Mouse (Mus musculus): ENCODE measurements around the gene Arhgap21. TPM values are rescaled to one million over a fixed set of nuclear protein-coding genes. Genes with fewer than 3 reads are reported as not detected.
A peak's percentile ranks its signal among the peaks of the same experiment; 100 is the strongest.
"Not testable (repeated sequence)": the region's sequence is repeated elsewhere in the genome, so short reads cannot be mapped to it uniquely, and the experiment has no call there.

The Arhgap21 gene
- polyA plus RNA-seq, 1 experiment from 2014 or later, result 27.4 TPM

DNA sequence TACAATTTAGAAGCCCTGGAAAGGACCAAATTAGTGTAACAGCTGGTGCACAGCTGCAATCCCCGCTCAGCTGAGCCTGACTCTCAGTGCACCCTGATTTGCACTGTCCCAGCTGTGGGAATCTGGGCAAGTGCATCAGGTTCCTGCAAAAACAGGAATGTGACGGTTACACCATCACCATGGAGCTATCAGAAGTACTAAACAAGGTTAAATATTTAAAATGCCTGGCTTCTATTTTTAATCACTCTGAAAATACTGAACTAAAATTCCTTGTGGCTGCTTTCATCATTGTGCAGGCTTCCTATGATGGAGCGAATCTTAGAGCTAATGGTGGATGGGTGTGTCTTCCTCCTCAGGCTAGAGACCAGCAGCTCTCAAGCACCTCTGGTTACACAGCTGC is 29.3 kb downstream of the Arhgap21 start:
- Histone ChIP-seq H3K27ac (replicated peaks in 1 of 2; ENCODE audit: control insufficient read depth in 1 of 2, insufficient read depth in 1 of 2, low read depth in 2 of 2, low read length in 2 of 2) (peak overlapping the region; percentile 78 to 90), H3K4me1 (ENCODE audit: control insufficient read depth in 2 of 2, insufficient read depth in 2 of 2, low read length in 2 of 2) (peaks cover 46 to 89% of the 10 kb centered on the region in 2 experiments), H3K9me3 (ENCODE audit: control insufficient read depth, low read length) (no peaks in the 10 kb centered on the region), H3K4me3 (ENCODE audit: control insufficient read depth in 1 of 2, insufficient read depth in 1 of 2, low read depth in 1 of 2, low read length in 2 of 2) (no peak overlapping the region), H3K9ac (ENCODE audit: low read length) (peak overlapping the region; percentile 44), H3K4me2 (ENCODE audit: low read length) (peak overlapping the region; percentile 41), H3K27me3 (ENCODE audit: control insufficient read depth, insufficient read depth, low read length) (no peaks in the 10 kb centered on the region), H3K36me3 (ENCODE audit: control insufficient read depth, insufficient read depth, low read length) (no peaks in the 10 kb centered on the region)
- 29% methylated on average over 3 of the region's 3 CpGs for WGBS
- ATAC-seq (ENCODE audit: insufficient number of reproducible peaks, insufficient read depth, low FRiP score, low read depth), result no peak

DNA sequence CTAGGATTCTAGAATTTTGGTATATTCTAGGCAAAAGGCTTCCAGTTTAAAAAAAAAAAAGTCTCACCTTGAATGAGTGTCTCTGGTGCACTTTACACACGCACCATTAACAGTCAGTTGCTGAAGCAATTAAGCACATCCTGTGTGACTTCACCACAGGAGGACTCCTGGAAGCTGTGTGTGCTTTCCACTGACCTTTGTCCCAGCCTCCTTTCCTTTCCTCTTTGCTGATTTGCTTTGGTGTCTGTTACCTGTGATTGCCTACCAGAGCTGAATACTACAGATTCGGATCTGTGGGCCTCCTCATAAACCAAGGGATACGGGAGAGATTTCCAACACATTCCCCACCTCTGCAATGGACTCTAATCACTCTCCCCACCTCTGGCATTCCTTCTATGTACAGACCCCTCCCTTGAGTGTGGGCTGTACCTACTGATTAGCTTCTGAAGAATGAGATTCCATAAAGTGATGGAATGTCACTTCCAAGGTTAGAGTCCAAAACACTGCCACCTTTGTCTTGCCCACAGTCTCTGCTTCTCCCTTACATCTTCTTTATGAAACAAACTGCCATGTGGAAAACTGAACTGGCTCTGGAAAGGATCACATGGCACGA is 32.0 kb downstream of the Arhgap21 start:
- ATAC-seq (ENCODE audit: insufficient number of reproducible peaks, insufficient read depth, low FRiP score, low read depth), result no peak
- peaks cover 35 to 78% of the 10 kb centered on the region in 2 experiments for H3K4me1 ChIP-seq (ENCODE audit: control insufficient read depth in 2 of 2, insufficient read depth in 2 of 2, low read length in 2 of 2)
- H3K4me3 ChIP-seq (ENCODE audit: control insufficient read depth in 1 of 2, insufficient read depth in 1 of 2, low read depth in 1 of 2, low read length in 2 of 2), result no peak overlapping the region
- H3K9ac ChIP-seq (ENCODE audit: low read length), result no peak overlapping the region
- no peaks in the 10 kb centered on the region for H3K9me3 ChIP-seq (ENCODE audit: control insufficient read depth, low read length)
- H3K27me3 ChIP-seq (ENCODE audit: control insufficient read depth, insufficient read depth, low read length), result no peaks in the 10 kb centered on the region
- 28% methylated on average over 4 of the region's 4 CpGs for WGBS
- H3K4me2 ChIP-seq (ENCODE audit: low read length), result no peak overlapping the region
- H3K36me3 ChIP-seq (ENCODE audit: control insufficient read depth, insufficient read depth, low read length), result no peaks in the 10 kb centered on the region
- H3K27ac ChIP-seq (replicated peaks in 1 of 2; ENCODE audit: control insufficient read depth in 1 of 2, insufficient read depth in 1 of 2, low read depth in 2 of 2, low read length in 2 of 2), result peak overlapping the region; percentile 60 to 90

DNA sequence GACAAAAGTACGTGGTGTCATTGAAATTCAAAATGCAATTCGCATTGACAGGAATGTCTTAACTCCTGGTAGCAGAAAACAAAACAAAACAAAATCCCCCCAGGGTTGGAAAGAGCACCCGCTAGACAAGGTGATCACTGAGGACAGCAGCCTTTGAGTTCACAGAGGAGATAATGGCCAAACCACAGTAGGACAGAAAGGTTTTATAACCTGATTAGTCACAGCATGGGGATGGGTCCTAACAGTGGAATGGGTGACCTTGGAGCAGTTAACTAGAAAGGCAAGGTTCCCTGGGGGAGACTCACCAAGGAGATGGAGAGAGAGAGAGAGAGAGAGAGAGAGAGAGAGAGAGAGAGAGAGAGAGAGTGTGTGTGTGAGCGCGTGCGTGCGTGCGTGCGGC is 34.3 kb downstream of the Arhgap21 start:
- WGBS, result 70% methylated on average over 9 of the region's 9 CpGs
- Histone ChIP-seq H3K4me3 (ENCODE audit: control insufficient read depth in 1 of 2, insufficient read depth in 1 of 2, low read depth in 1 of 2, low read length in 2 of 2) (no peak overlapping the region), H3K27me3 (ENCODE audit: control insufficient read depth, insufficient read depth, low read length) (no peaks in the 10 kb centered on the region), H3K9ac (ENCODE audit: low read length) (no peak overlapping the region), H3K9me3 (ENCODE audit: control insufficient read depth, low read length) (no peaks in the 10 kb centered on the region), H3K4me2 (ENCODE audit: low read length) (no peak overlapping the region), H3K4me1 (ENCODE audit: control insufficient read depth in 2 of 2, insufficient read depth in 2 of 2, low read length in 2 of 2) (peaks cover 27 to 70% of the 10 kb centered on the region in 2 experiments), H3K36me3 (ENCODE audit: control insufficient read depth, insufficient read depth, low read length) (no peaks in the 10 kb centered on the region), H3K27ac (replicated peaks in 1 of 2; ENCODE audit: control insufficient read depth in 1 of 2, insufficient read depth in 1 of 2, low read depth in 2 of 2, low read length in 2 of 2) (no peak overlapping the region)
- no peak for ATAC-seq (ENCODE audit: insufficient number of reproducible peaks, insufficient read depth, low FRiP score, low read depth)

DNA sequence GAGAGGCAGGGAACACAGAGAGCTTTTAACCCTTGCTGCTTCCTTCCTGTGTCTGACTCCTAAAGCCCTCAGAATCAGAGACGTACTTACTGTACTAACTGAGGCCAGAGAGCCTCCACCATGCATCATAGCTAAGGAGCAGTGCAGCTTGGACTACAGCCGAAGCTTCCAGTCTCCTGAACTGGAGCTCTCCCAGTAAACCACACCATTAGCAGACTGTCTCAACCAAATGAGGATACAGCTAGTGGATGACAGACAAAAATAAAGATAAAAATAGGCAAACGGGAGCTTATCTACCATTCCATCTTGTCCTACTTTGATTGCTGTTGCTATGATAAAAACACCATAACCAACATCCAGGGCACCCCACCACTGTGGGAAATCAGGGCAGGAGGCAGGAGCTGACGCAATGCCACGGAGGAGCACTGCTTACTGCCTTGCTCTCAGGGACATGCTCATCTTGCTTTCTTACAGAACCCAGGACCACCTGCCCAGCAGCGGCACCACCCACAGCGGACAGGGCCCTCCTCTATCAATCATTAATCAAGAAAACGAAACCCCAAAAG is 35.9 kb downstream of the Arhgap21 start:
- H3K9me3 ChIP-seq (ENCODE audit: control insufficient read depth, low read length), result no peaks in the 10 kb centered on the region
- H3K4me1 ChIP-seq (ENCODE audit: control insufficient read depth in 2 of 2, insufficient read depth in 2 of 2, low read length in 2 of 2), result peaks cover 20 to 60% of the 10 kb centered on the region in 2 experiments
- no peak overlapping the region for H3K4me3 ChIP-seq (ENCODE audit: control insufficient read depth in 1 of 2, insufficient read depth in 1 of 2, low read depth in 1 of 2, low read length in 2 of 2)
- WGBS, result 74% methylated on average over 8 of the region's 8 CpGs
- no peak overlapping the region for H3K4me2 ChIP-seq (ENCODE audit: low read length)
- H3K27ac ChIP-seq (replicated peaks in 1 of 2; ENCODE audit: control insufficient read depth in 1 of 2, insufficient read depth in 1 of 2, low read depth in 2 of 2, low read length in 2 of 2), result no peak overlapping the region
- H3K9ac ChIP-seq (ENCODE audit: low read length), result no peak overlapping the region
- ATAC-seq (ENCODE audit: insufficient number of reproducible peaks, insufficient read depth, low FRiP score, low read depth), result no peak
- no peaks in the 10 kb centered on the region for H3K27me3 ChIP-seq (ENCODE audit: control insufficient read depth, insufficient read depth, low read length)
- no peaks in the 10 kb centered on the region for H3K36me3 ChIP-seq (ENCODE audit: control insufficient read depth, insufficient read depth, low read length)

DNA sequence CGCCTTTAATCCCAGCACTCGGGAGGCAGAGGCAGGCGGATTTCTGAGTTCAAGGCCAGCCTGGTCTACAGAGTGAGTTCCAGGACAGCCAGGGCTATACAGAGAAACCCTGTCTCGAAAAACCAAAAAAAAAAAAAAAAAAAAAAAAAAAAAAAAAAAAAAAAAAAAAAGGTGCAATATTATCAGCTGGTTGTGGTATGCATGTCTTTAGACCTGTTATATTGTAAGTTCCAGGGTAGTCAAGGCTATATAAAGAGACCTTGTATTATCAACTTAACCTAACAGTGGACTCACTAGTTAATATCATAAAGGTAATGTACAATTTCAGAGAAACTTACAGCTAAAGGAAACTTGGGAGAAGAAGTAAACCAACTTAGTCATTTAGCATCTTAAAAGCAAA is 36.9 kb downstream of the Arhgap21 start:
- not testable (repeated sequence) for H3K27me3 ChIP-seq (ENCODE audit: control insufficient read depth, insufficient read depth, low read length); H3K27ac ChIP-seq (replicated peaks in 1 of 2; ENCODE audit: control insufficient read depth in 1 of 2, insufficient read depth in 1 of 2, low read depth in 2 of 2, low read length in 2 of 2); H3K4me2 ChIP-seq (ENCODE audit: low read length); H3K4me3 ChIP-seq (ENCODE audit: control insufficient read depth in 1 of 2, insufficient read depth in 1 of 2, low read depth in 1 of 2, low read length in 2 of 2); ATAC-seq (ENCODE audit: insufficient number of reproducible peaks, insufficient read depth, low FRiP score, low read depth); H3K9me3 ChIP-seq (ENCODE audit: control insufficient read depth, low read length); H3K36me3 ChIP-seq (ENCODE audit: control insufficient read depth, insufficient read depth, low read length); H3K9ac ChIP-seq (ENCODE audit: low read length)
- 95% methylated on average over 3 of the region's 4 CpGs for WGBS
- peaks cover 13 to 57% of the 10 kb centered on the region in 2 experiments for H3K4me1 ChIP-seq (ENCODE audit: control insufficient read depth in 2 of 2, insufficient read depth in 2 of 2, low read length in 2 of 2)

DNA sequence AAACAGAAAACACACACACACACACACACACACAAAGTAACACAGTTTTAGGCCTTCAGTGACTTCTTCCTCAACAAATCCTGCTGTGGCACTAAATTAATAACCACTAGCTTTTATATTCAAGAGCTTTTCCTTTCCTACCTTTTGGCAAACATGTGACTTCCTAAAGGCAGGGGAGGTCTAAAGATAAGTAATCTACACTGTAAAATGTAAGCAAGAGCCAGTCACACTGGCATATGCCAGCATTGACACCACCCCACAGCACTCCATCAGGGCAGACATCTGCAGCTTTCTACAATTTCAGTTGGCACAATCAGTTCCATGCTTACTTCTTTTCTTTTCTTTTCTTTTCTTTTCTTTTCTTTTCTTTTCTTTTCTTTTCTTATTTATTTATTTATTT is 40.2 kb downstream of the Arhgap21 start:
- peaks cover 6 to 52% of the 10 kb centered on the region in 2 experiments for H3K4me1 ChIP-seq (ENCODE audit: control insufficient read depth in 2 of 2, insufficient read depth in 2 of 2, low read length in 2 of 2)
- no peak for ATAC-seq (ENCODE audit: insufficient number of reproducible peaks, insufficient read depth, low FRiP score, low read depth)

DNA sequence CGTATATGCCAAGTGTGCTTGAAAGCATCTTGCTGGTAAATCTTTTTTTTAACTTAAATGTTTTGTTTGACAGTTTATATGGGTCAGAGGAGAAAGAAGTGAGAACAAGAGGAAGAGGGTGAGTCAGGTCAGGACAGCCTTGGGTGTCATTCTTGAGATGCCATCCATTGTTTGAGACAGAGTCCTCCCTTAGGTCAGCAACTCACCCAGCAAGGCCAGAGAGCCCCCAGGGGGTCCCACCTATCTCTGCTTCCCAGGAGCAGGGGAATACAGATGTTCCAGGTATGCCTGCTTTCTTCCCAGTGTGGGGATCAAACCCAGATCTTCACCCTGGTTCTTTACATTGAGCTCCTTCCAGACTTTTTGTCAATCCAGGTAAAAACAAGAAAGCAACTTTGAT is 43.7 kb downstream of the Arhgap21 start:
- no peak overlapping the region for H3K9ac ChIP-seq (ENCODE audit: low read length)
- H3K27me3 ChIP-seq (ENCODE audit: control insufficient read depth, insufficient read depth, low read length), result no peaks in the 10 kb centered on the region
- no peak for ATAC-seq (ENCODE audit: insufficient number of reproducible peaks, insufficient read depth, low FRiP score, low read depth)
- WGBS, result 66% methylated on average over 1 of the region's 1 CpGs
- no peaks in the 10 kb centered on the region for H3K9me3 ChIP-seq (ENCODE audit: control insufficient read depth, low read length)
- no peaks in the 10 kb centered on the region for H3K36me3 ChIP-seq (ENCODE audit: control insufficient read depth, insufficient read depth, low read length)
- no peak overlapping the region for H3K27ac ChIP-seq (replicated peaks in 1 of 2; ENCODE audit: control insufficient read depth in 1 of 2, insufficient read depth in 1 of 2, low read depth in 2 of 2, low read length in 2 of 2)
- H3K4me2 ChIP-seq (ENCODE audit: low read length), result no peak overlapping the region
- peaks cover 3 to 50% of the 10 kb centered on the region in 2 experiments; a peak in 3 of 4 replicates for H3K4me1 ChIP-seq (ENCODE audit: control insufficient read depth in 2 of 2, insufficient read depth in 2 of 2, low read length in 2 of 2)
- H3K4me3 ChIP-seq (ENCODE audit: control insufficient read depth in 1 of 2, insufficient read depth in 1 of 2, low read depth in 1 of 2, low read length in 2 of 2), result no peak overlapping the region

More for the DNA sequence above, 40.2 kb downstream of the Arhgap21 start:
- no peak overlapping the region for H3K4me3 ChIP-seq (ENCODE audit: control insufficient read depth in 1 of 2, insufficient read depth in 1 of 2, low read depth in 1 of 2, low read length in 2 of 2)
- H3K9ac ChIP-seq (ENCODE audit: low read length), result no peak overlapping the region
- no peak overlapping the region for H3K27ac ChIP-seq (replicated peaks in 1 of 2; ENCODE audit: control insufficient read depth in 1 of 2, insufficient read depth in 1 of 2, low read depth in 2 of 2, low read length in 2 of 2)
- no peak overlapping the region for H3K4me2 ChIP-seq (ENCODE audit: low read length)
- H3K9me3 ChIP-seq (ENCODE audit: control insufficient read depth, low read length), result no peaks in the 10 kb centered on the region
- no peaks in the 10 kb centered on the region for H3K27me3 ChIP-seq (ENCODE audit: control insufficient read depth, insufficient read depth, low read length)
- H3K36me3 ChIP-seq (ENCODE audit: control insufficient read depth, insufficient read depth, low read length), result no peaks in the 10 kb centered on the region

DNA sequence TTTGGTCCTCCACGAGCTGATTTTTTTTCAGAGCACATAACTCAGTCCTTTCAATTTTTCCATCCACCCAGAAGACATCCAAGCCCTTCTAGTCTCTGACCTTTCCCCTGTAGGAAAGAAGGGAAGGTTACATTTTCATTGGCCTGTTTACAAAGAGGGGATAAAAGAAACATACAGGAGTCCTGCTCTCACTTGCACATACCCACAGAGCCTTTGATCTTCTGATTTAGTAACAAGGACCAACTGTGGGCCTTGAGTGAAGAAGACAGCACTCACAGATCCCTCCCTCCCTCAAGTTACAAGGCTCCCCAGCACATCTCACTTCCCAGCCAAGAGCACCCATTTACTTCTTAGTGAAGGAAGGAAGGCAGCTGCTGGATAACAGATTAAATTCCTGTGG is 46.3 kb downstream of the Arhgap21 start:
- Histone ChIP-seq H3K4me2 (ENCODE audit: low read length) (no peak overlapping the region), H3K9ac (ENCODE audit: low read length) (no peak overlapping the region), H3K4me3 (ENCODE audit: control insufficient read depth in 1 of 2, insufficient read depth in 1 of 2, low read depth in 1 of 2, low read length in 2 of 2) (no peak overlapping the region), H3K27me3 (ENCODE audit: control insufficient read depth, insufficient read depth, low read length) (no peaks in the 10 kb centered on the region), H3K9me3 (ENCODE audit: control insufficient read depth, low read length) (no peaks in the 10 kb centered on the region), H3K4me1 (ENCODE audit: control insufficient read depth in 2 of 2, insufficient read depth in 2 of 2, low read length in 2 of 2) (peaks cover 2 to 36% of the 10 kb centered on the region in 2 experiments; a peak in 3 of 4 replicates), H3K36me3 (ENCODE audit: control insufficient read depth, insufficient read depth, low read length) (no peaks in the 10 kb centered on the region), H3K27ac (replicated peaks in 1 of 2; ENCODE audit: control insufficient read depth in 1 of 2, insufficient read depth in 1 of 2, low read depth in 2 of 2, low read length in 2 of 2) (0 out of 4 replicates have a peak overlapping the region, but pooled peaks of 1 of the 2 experiments have one; percentile 3)
- WGBS, result 43% methylated on average over 1 of the region's 1 CpGs
- no peak for ATAC-seq (ENCODE audit: insufficient number of reproducible peaks, insufficient read depth, low FRiP score, low read depth)

All from heart, embryonic 14.5 days (tissue).